Mouse (Mus musculus) ovary, postnatal 36 days (tissue): ENCODE measurements around the gene Poc1b.

Experiments used
- DNase-seq: peaks from one replicate; pipeline ENCODE4 v3.0.0; 2022; ENCODE audit warnings: low spot score, mixed read lengths

Poc1b gene

DNA sequence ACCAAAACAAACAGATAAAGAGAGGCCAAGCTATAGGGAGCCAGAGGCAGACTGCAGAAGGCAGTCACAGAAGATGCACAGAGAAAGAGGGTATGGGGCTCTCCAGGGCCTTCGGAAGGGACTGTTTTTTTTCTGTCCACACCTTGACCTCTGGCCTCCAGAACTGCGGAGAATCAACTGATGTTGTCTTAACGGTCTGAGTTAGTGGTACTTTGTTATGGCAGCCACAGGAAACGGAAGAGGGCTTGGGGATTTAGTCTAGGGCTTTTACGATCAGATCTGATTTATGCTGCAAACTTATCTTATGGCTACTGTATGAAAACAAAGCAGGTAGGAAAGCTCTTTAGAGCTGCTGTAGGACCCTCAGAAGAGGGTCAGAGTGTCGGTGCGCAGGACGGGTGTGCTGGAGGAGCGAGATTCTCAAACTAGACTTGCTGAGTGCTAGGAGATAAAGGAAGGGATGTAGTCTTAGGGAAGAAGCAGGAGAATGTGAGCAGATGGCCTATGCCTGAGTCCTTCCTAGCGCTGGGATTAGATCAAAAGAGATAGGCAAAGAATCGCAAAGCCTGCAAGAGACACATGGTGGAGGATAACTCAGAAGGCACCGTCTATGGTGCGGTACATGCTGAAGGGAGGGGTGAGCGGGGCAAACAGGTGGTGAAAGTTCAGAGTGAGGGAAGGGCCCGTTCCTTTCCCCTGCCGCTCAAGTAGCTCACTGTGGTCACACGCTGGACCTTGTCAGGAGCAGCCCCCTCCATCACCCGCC, 8.8 kb downstream of the Poc1b start:
- DNase-seq, result no peak

DNA sequence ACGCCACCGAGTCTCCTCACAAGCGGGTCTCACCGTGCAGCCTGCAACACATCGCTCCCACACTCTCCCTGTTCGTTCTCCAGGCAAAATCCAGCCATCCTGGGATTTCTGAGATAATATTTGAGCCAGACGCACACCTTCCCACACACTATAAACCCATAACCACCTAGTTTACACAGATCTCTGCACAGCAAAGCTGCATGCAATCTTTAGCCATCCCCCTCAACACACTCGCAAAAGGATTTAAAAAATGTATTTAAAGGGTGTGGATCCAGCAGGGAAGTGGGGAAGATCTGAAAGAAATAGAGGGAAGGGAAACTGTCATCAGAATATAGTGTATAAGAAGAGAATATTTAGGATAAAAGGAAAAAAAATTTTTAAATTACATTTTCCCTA, 9.4 kb downstream of the Poc1b start:
- DNase-seq, result no peak

DNA sequence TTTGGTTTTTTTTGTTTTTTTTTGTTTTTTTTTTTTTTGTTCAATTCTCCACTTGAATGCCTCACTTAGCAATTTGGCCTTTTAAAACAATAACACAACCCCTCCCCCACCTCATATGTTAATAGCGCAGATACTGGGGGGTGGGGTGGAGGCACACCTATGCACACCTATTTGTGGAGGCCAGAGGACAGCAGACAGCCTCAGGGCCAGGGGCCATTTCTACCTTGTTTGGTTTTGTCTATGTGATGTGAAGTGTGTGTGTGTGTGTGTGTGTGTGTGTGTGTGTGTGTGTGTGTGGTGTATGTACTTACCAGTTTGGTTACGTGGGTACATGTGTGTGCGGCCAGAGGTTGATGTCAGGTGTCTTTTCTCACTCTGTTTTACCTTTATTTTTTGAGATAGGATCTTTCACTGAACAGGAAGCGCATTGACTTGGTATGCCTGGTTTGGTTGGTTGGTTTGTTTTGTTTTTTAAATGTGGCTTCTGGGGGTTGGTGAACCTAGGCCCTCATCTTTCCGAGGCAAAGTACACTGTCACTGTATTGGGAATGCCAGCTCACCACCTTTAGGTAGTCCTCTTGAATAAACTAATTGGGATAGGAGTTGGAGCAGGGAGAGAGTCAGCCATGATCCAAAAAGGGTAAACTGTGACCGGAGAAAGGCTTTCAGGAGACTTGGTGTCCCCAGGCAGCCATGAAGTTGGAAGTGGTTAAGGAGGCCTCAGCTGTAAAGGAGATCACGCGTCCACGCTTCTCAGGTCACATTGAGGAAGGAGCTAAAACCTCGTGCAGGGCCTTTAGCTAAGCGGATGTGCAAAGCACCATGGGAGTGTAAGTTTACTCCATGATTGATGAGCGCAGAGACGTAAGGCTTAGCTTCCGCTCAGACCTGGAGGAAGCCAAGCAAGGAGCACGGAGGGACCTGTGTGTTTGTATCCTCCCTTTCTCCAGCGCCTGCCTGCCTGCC, 10.1 kb downstream of the Poc1b start:
- DNase-seq, result no peak

DNA sequence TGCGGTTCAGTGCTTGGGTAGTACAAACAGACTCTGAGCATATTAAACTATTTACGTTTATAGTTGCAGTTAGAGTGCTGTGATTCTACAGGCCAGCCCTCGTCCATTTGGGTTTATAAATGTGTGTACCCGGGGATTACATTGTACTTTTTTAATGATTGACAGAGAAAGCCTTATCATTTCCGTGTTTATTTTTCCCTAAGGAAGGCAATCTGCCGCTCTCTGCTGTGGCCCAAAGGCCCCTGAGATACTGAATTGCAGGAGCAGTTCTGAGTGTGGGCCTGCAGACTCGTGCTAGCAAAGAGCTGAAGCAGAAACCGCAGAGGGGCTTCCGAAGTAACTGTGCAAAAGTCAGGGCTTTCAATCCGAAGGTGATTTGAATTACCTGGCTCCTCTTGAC, 11.0 kb downstream of the Poc1b start:
- DNase-seq, result no peak

GRCm38 (mm10) chr10:99118697-99119096, 11.9 kb downstream of the Poc1b start:
- no peak for DNase-seq

- no peak for DNase-seq
These were observed 12.6 kb downstream of the Poc1b start for GRCm38 (mm10) chr10:99119471-99119870.

GRCm38 (mm10) chr10:99126225-99126624, 19.4 kb downstream of the Poc1b start, which contains the start of gene Phxr2:
Gene Phxr2 (minus strand): TSS chr10:99126325.
- DNase-seq, result no peak

DNA sequence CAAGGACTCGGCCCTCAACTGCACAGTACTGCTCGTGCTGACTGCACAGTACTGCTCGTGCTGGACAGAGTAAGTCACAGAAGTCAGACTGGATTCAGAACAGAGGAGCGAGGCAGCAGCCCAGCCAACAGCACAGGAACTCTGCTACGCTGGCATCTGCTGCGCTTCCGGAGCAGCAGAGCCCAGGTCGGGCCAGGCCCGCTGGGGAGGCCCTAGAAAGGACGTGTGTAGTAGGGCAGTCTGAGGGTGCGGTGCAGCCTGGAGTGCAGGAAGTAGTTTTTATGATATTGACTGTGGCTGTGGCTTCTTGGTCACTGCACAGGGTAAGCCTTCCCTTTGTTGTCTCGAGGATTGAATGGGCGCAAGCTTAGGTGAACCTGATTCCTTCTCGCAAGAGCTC, 20.1 kb downstream of the Poc1b start:
- DNase-seq, result no peak

DNA sequence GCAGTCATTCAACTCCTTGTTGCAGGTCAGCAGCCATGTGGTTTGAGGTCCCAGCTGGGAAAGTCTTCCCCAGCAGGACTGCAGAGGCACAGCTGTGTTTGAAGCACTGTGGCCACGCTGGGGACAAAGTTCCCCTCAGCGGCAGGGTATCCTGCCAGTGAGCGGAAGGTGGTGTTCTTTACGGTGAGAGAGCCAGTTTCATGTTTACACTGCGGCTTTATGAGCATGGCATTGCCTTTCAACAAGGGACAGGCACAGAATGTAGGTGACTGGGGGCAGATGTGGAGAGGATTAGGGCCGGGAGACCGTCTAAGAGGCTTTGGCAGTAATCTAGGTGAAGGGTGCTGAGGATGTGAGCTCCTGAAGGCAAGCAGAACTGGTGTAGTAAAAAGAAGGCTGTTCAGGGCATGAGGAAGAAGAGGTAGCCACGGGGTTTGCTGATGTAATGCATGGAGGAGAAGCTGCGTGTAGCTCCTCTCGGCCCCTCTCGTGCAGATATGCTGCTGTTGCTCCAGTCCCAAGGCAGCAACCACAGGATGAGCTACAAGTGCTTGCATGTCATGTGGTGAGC, 20.9 kb downstream of the Poc1b start:
- DNase-seq, result no peak

DNA sequence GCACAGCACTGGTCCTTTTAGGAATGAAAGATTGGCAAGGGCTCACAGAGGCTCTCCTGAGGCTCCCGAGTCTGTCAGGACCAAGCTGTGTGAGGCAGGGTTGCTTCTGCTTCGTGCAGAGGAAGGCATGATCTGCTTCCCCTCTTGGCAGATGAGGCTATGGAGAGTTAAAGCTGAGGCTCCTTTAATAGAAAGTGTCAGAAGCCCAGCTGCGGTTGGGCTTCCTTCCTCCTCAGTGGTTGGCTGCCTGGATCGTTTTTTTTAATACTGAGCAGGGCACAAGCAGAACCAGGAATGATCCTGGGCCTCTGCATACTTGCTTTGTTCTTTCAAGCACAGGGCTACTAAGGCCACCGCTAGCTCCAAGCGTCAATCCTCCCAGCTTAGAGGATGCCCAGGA, 23.8 kb downstream of the Poc1b start:
- no peak for DNase-seq

- no peak for DNase-seq
These were observed 24.5 kb downstream of the Poc1b start for GRCm38 (mm10) chr10:99131298-99131697.

DNA sequence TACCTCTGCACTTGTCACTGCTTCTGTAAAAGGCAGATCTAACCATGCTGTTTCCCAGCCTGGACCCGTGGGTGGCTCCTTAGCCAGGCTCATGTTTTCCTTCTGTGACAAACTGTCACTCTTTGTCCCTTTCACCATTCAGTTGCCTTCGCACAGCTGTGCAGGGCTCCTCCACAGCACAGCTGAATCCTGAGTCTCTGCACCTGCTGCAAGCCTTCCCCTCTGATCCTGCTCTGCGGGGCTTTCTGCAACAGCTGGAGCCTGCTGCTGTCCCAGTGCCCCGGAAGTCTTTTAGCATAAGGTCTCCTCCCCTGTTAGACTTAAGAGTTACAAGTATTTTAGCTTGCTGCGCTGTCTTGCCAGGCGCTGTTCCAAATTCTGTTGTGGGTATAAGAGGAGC, 25.4 kb downstream of the Poc1b start:
- DNase-seq, result no peak

GRCm38 (mm10) chr10:99132595-99133272, 25.9 kb downstream of the Poc1b start:
- no peak for DNase-seq

DNA sequence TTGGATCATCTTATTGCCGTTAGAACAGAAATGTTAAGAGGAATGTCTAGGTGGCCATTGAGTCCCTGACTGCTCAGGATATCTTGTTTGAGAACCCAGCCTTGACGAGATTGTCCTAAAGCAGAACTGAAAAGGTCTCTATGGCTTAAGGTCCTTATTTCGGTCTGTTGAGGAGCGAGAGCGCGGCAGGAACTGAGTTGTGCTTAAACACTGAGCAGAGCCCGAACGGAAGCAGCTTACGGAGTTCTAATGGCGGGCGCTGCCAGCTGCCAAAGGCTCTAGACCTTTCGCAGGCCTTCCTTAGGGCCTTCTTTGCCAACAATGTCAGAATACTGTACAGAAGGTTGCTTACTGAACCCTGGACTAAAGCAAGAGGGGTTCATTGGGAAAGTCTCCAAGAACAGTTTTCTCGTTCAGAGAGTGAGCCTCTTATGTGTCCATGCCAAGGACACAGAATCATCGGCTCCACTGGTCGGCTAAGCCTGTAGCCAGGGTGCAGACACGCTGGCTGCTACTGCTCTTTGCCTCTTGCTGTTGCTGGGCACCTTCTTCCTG, 26.6 kb downstream of the Poc1b start:
- no peak for DNase-seq

GRCm38 (mm10) chr10:99136337-99136736, 29.5 kb downstream of the Poc1b start:
- DNase-seq, result peak; percentile 26

- no peak for DNase-seq
These were observed 38.8 kb downstream of the Poc1b start for GRCm38 (mm10) chr10:99145611-99146010.

DNA sequence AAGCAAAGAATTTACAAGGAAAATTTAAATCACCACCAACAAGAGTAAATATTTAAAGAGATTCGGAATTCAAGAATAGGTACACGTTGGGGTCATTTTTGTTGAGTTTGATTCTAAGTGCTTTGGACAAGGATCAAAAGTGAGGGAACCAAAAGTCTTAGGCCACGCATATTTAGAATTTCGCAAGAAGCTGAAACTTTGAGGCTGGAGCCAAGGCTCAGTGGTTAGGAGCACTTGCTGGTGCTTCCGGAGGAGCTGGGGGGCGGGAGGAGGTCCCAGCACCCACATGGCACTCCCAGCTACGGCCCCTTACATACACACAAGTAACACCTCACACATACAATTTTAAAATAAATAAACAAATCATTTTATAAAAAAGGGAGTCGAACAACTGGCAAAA, 39.8 kb downstream of the Poc1b start:
- no peak for DNase-seq

- no peak for DNase-seq
These were observed 43.2 kb downstream of the Poc1b start for GRCm38 (mm10) chr10:99150016-99150415.

DNA sequence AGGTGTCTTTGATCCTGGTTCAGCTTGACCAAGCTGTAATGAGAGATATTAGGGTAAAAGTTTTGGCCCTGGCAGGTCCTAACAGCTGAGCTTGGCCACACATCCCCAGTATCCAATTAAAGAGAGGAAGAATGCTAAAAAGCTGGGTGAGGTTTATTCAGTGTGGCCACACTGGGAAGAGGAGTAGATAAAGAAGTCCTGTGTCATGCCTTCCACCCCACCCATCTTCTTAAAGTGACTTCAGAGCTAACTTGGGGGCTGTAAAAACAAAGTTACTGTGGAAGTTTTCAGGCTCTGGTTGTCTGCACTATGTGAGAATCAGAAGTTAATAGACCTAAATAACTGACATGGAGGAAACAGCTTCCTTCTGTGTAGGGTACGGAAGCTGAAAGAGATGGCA, 44.7 kb downstream of the Poc1b start:
- no peak for DNase-seq

GRCm38 (mm10) chr10:99152063-99152462, 45.2 kb downstream of the Poc1b start:
- DNase-seq, result no peak

GRCm38 (mm10) chr10:99154635-99155034, 47.8 kb downstream of the Poc1b start:
- DNase-seq, result no peak

DNA sequence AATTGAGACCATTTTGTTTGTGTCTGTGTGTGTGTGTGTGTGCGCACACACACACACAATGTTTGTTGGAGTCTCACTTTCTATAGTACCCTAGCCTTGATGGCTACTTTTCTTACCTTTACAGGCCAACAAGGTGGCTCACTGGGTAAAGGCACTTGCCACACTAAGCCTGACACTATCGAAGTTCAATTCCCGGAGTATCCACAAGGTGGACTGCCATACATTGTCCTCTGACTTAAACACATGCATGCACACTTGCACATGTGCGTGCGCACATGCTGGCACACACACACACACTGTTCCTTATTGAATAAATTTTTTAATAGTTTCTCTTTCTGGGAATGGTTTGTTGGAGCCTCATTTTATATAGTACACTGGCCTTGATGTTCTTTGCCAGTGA, 50.0 kb downstream of the Poc1b start:
- no peak for DNase-seq
